Mouse (Mus musculus) ovary, postnatal 10 days (tissue): ENCODE measurements at regions not wholly inside any gene's neighbourhood (a gene's known extent, or its start where the extent isn't known, plus 50 kb on each side); places are given as distances from the start of the nearest gene placed in this dataset.

Experiments
- DNase-seq: peaks from one replicate; pipeline ENCODE4 v3.0.0; 2022; ENCODE audit warnings: low spot score

DNA sequence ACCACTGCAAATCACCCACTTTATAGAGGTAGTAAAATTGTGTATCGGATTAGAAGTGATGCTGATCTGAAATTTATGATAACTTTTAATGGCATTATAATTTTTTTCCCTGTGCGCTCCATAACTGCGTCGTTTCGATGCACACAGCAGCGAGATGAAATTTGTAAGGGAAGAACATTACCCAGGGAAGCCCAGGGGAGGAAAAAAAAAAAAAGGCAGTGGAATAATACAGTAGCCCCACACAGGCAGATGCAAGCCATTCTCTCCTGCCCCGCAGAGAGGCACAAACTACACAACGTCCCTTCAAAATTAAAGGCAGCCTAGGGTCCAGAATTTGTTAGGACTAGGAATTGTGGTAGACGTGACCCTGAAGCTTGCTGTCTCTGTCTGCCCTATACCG, 234.2 kb downstream of the Il20rb start:
- DNase-seq = no peak
